In genomic region chr7:70826074-70826473, GRCm38 (mm10) we compare ENCODE assay signal across 23 mouse cellular contexts.
A peak's percentile ranks its signal among the peaks of the same experiment; 100 is the strongest.
DNase-seq lines count a peak whose midpoint lies in the region; ATAC-seq and TF ChIP-seq lines count a peak whose summit lies in the region.
"Had no signal": no experiment of that assay in that cellular context is flagged by ENCODE, and none has a peak within 500 bp of the region (broad histone marks: within the 10 kb centered on the region; RNA-seq: fewer than 3 reads in every experiment).

No protein-coding gene starts in this region.

- H3ac ChIP-seq in myocyte (ENCODE audit: control insufficient read depth, insufficient read length): no peak overlapping the region

- no peaks in the 10 kb centered on the region for H3K36me3 ChIP-seq in heart, embryonic 11.5 days (ENCODE audit: control insufficient read depth, insufficient read depth, low read length)
- no peaks in the 10 kb centered on the region for H3K36me3 ChIP-seq in myocyte (ENCODE audit: control insufficient read depth, insufficient read depth)
- H3K36me3 ChIP-seq: embryonic facial prominence, embryonic 15.5 days; heart, embryonic 13.5 days; limb, embryonic 10.5 days; midbrain, embryonic 15.5 days had no signal

- no peaks in the 10 kb centered on the region for H3K79me2 ChIP-seq in myocyte (ENCODE audit: control insufficient read depth, insufficient read depth)

- H3K9me3 ChIP-seq in heart, embryonic 11.5 days (replicated peaks; ENCODE audit: control insufficient read depth, low read length): no peaks in the 10 kb centered on the region
- H3K9me3 ChIP-seq: embryonic facial prominence, embryonic 15.5 days; heart, embryonic 13.5 days; limb, embryonic 10.5 days; midbrain, embryonic 15.5 days had no signal

- WGBS in heart, embryonic 11.5 days (ENCODE audit: insufficient replicate concordance): 67% methylated on average over 3 of the region's 3 CpGs

- H3K9ac ChIP-seq in heart, embryonic 11.5 days (ENCODE audit: low read depth, low read length): no peak overlapping the region
- H3K9ac ChIP-seq: embryonic facial prominence, embryonic 15.5 days; heart, embryonic 13.5 days; hindbrain, embryonic 14.5 days; midbrain, embryonic 15.5 days had no signal

- no peak overlapping the region for H3K4me3 ChIP-seq in heart, embryonic 11.5 days (ENCODE audit: low read depth, low read length)
- no peak overlapping the region for H3K4me3 ChIP-seq in myocyte
- H3K4me3 ChIP-seq: embryonic facial prominence, embryonic 15.5 days; gastrocnemius, adult 2 months; heart, embryonic 13.5 days; limb, embryonic 10.5 days; midbrain, embryonic 15.5 days had no signal

- no peak overlapping the region for H3K27ac ChIP-seq in heart, embryonic 11.5 days (ENCODE audit: low read depth, low read length)
- H3K27ac ChIP-seq: embryonic facial prominence, embryonic 15.5 days; gastrocnemius, adult 2 months; heart, embryonic 13.5 days; hindbrain, embryonic 14.5 days; limb, embryonic 10.5 days; midbrain, embryonic 15.5 days had no signal

- no peak for TF ChIP-seq POLR2A in myocyte (IDR thresholded peaks at IDR 0.05; ENCODE audit: insufficient read length, low read depth)

- H3K27me3 ChIP-seq in heart, embryonic 11.5 days (ENCODE audit: control insufficient read depth, insufficient read depth, low read length): no peaks in the 10 kb centered on the region
- no peaks in the 10 kb centered on the region for H3K27me3 ChIP-seq in myocyte (ENCODE audit: control insufficient read depth, insufficient read depth, insufficient read length)
- H3K27me3 ChIP-seq: embryonic facial prominence, embryonic 15.5 days; heart, embryonic 13.5 days; midbrain, embryonic 15.5 days had no signal

- ATAC-seq in heart, embryonic 11.5 days (replicated peaks; ENCODE audit: insufficient number of reproducible peaks, low FRiP score, low TSS enrichment): no peak
- ATAC-seq: forebrain, embryonic 14.5 days; inflammation-experienced regulatory T-cells, adult 6 months; midbrain, embryonic 15.5 days had no signal

- H3K4me1 ChIP-seq in heart, embryonic 11.5 days (ENCODE audit: control insufficient read depth, insufficient read depth, low read length): no peaks in the 10 kb centered on the region

- peak; percentile 93 for DNase-seq in heart, adult 11 months
- peak; percentile 73 for DNase-seq in kidney, adult 9 months
- DNase-seq in kidney, postnatal 4 days: no peak
- DNase-seq in adipocyte (ENCODE audit: low spot score): peak; percentile 48
- no peak for DNase-seq in left cerebral cortex, adult 9 months (ENCODE audit: low spot score in 2 of 2)
- no peak for DNase-seq in spleen, postnatal 36 days (ENCODE audit: low spot score in 2 of 2)
- DNase-seq: adrenal gland, adult 8-10 months; cerebellum, adult 9-11 months; gastrocnemius, adult 2 months; heart, postnatal 4 days; lung, postnatal 4 days; right cerebral cortex, adult 18-20 months; thymus, adult 18-20 months; thymus, postnatal 36 days had no signal

- H3K4me2 ChIP-seq in heart, embryonic 11.5 days: no peak overlapping the region
- H3K4me2 ChIP-seq in myocyte (ENCODE audit: low read depth): no peak overlapping the region
- H3K4me2 ChIP-seq: embryonic facial prominence, embryonic 15.5 days; heart, embryonic 13.5 days; hindbrain, embryonic 14.5 days; midbrain, embryonic 15.5 days had no signal

TF ChIP-seq in myocyte, 11 proteins besides CTCF, POLR2A, EP300 and RAD21:
- TF ChIP-seq USF1 (IDR thresholded peaks at IDR 0.05; ENCODE audit: low read depth): peak; percentile 83
- TF ChIP-seq REST (IDR thresholded peaks at IDR 0.05; ENCODE audit: insufficient read depth, insufficient read length): no peak

Comparison
In these comparisons a context has a peak if more than half of its experiments do, and no peak if none do; other contexts are left out.
1. DNase-seq: peak in heart, adult 11 months (single experiment), kidney, adult 9 months (single experiment) and adipocyte (single experiment); none in kidney, postnatal 4 days (0 of 2), left cerebral cortex, adult 9 months (0 of 2) and spleen, postnatal 36 days (0 of 2).